Mouse (Mus musculus): ENCODE measurements around the gene Slc44a5. TPM values are rescaled to one million over a fixed set of nuclear protein-coding genes. Genes with fewer than 3 reads are reported as not detected.

Gene Slc44a5
- polyA plus RNA-seq, 1 experiment from 2014 or later = 0.56 TPM

- no peaks in the 10 kb centered on the region for H3K4me1 ChIP-seq (ENCODE audit: control insufficient read depth, insufficient read depth, low read length)
- no peaks in the 10 kb centered on the region for H3K36me3 ChIP-seq (ENCODE audit: control insufficient read depth, insufficient read depth, low read length)
- H3K4me2 ChIP-seq (ENCODE audit: low read depth, low read length) = no peak overlapping the region
- no peaks in the 10 kb centered on the region for H3K9me3 ChIP-seq (ENCODE audit: control insufficient read depth, low read length)
- H3K4me3 ChIP-seq (ENCODE audit: low read length) = no peak overlapping the region
- no peak for ATAC-seq
- H3K27ac ChIP-seq (ENCODE audit: low read length) = no peak overlapping the region
- no peaks in the 10 kb centered on the region for H3K27me3 ChIP-seq (replicated peaks; ENCODE audit: control insufficient read depth, insufficient read depth, low read length)
- no peak overlapping the region for H3K9ac ChIP-seq (ENCODE audit: low read depth, low read length)
Observed at GRCm38 (mm10) chr3:154257312-154257711, 284.1 kb downstream of the Slc44a5 start.

- no peaks in the 10 kb centered on the region for H3K9me3 ChIP-seq (ENCODE audit: control insufficient read depth, low read length)
- ATAC-seq = peak; percentile 90
Observed at GRCm38 (mm10) chr3:154268313-154268712, 295.1 kb downstream of the Slc44a5 start.

GRCm38 (mm10) chr3:154269757-154270366 lies 296.6 kb downstream of the Slc44a5 start:
- WGBS = 17% methylated on average over 19 of the region's 19 CpGs
- Histone ChIP-seq H3K4me1 (ENCODE audit: control insufficient read depth, insufficient read depth, low read length) (no peaks in the 10 kb centered on the region), H3K4me2 (ENCODE audit: low read depth, low read length) (peak overlapping the region; percentile 60), H3K27ac (ENCODE audit: low read length) (no peak overlapping the region), H3K9ac (ENCODE audit: low read depth, low read length) (no peak overlapping the region), H3K9me3 (ENCODE audit: control insufficient read depth, low read length) (no peaks in the 10 kb centered on the region), H3K27me3 (replicated peaks; ENCODE audit: control insufficient read depth, insufficient read depth, low read length) (no peaks in the 10 kb centered on the region; the same call in 1 of the 2 replicates), H3K4me3 (ENCODE audit: low read length) (no peak overlapping the region), H3K36me3 (ENCODE audit: control insufficient read depth, insufficient read depth, low read length) (no peaks in the 10 kb centered on the region)
- peak; percentile 66 for ATAC-seq

More at GRCm38 (mm10) chr3:154268313-154268712, 295.1 kb downstream of the Slc44a5 start:
- H3K27ac ChIP-seq (ENCODE audit: low read length) = no peak overlapping the region
- no peak overlapping the region for H3K9ac ChIP-seq (ENCODE audit: low read depth, low read length)
- no peaks in the 10 kb centered on the region for H3K36me3 ChIP-seq (ENCODE audit: control insufficient read depth, insufficient read depth, low read length)
- no peaks in the 10 kb centered on the region for H3K4me1 ChIP-seq (ENCODE audit: control insufficient read depth, insufficient read depth, low read length)
- no peak overlapping the region for H3K4me3 ChIP-seq (ENCODE audit: low read length)
- 69% methylated on average over 9 of the region's 9 CpGs for WGBS
- no peaks in the 10 kb centered on the region; the same call in 1 of the 2 replicates for H3K27me3 ChIP-seq (replicated peaks; ENCODE audit: control insufficient read depth, insufficient read depth, low read length)
- no peak overlapping the region for H3K4me2 ChIP-seq (ENCODE audit: low read depth, low read length)

GRCm38 (mm10) chr3:154274681-154275080 lies 301.4 kb downstream of the Slc44a5 start:
- no peaks in the 10 kb centered on the region; the same call in 1 of the 2 replicates for H3K27me3 ChIP-seq (replicated peaks; ENCODE audit: control insufficient read depth, insufficient read depth, low read length)
- no peak overlapping the region for H3K27ac ChIP-seq (ENCODE audit: low read length)
- no peak for ATAC-seq
- no peak overlapping the region for H3K4me2 ChIP-seq (ENCODE audit: low read depth, low read length)
- H3K4me3 ChIP-seq (ENCODE audit: low read length) = no peak overlapping the region
- no peaks in the 10 kb centered on the region for H3K36me3 ChIP-seq (ENCODE audit: control insufficient read depth, insufficient read depth, low read length)
- H3K4me1 ChIP-seq (ENCODE audit: control insufficient read depth, insufficient read depth, low read length) = no peaks in the 10 kb centered on the region
- H3K9ac ChIP-seq (ENCODE audit: low read depth, low read length) = no peak overlapping the region
- 58% methylated on average over 3 of the region's 3 CpGs for WGBS
- no peaks in the 10 kb centered on the region for H3K9me3 ChIP-seq (ENCODE audit: control insufficient read depth, low read length)

- Histone ChIP-seq H3K9me3 (ENCODE audit: control insufficient read depth, low read length) (no peaks in the 10 kb centered on the region), H3K9ac (ENCODE audit: low read depth, low read length) (no peak overlapping the region), H3K4me1 (ENCODE audit: control insufficient read depth, insufficient read depth, low read length) (no peaks in the 10 kb centered on the region), H3K4me2 (ENCODE audit: low read depth, low read length) (no peak overlapping the region), H3K4me3 (ENCODE audit: low read length) (no peak overlapping the region), H3K36me3 (ENCODE audit: control insufficient read depth, insufficient read depth, low read length) (no peaks in the 10 kb centered on the region), H3K27me3 (replicated peaks; ENCODE audit: control insufficient read depth, insufficient read depth, low read length) (no peaks in the 10 kb centered on the region), H3K27ac (ENCODE audit: low read length) (no peak overlapping the region)
- 37% methylated on average over 3 of the region's 3 CpGs for WGBS
- no peak for ATAC-seq
Observed at GRCm38 (mm10) chr3:154284260-154284659, 311.0 kb downstream of the Slc44a5 start.

- Histone ChIP-seq H3K9ac (ENCODE audit: low read depth, low read length) (no peak overlapping the region), H3K4me2 (ENCODE audit: low read depth, low read length) (no peak overlapping the region), H3K36me3 (ENCODE audit: control insufficient read depth, insufficient read depth, low read length) (no peaks in the 10 kb centered on the region), H3K4me1 (ENCODE audit: control insufficient read depth, insufficient read depth, low read length) (no peaks in the 10 kb centered on the region), H3K4me3 (ENCODE audit: low read length) (no peak overlapping the region), H3K9me3 (ENCODE audit: control insufficient read depth, low read length) (no peaks in the 10 kb centered on the region), H3K27ac (ENCODE audit: low read length) (no peak overlapping the region), H3K27me3 (replicated peaks; ENCODE audit: control insufficient read depth, insufficient read depth, low read length) (no peaks in the 10 kb centered on the region)
- no peak for ATAC-seq
- WGBS = 48% methylated on average over 4 of the region's 4 CpGs
Observed at GRCm38 (mm10) chr3:154285351-154285750, 312.1 kb downstream of the Slc44a5 start.

- H3K4me3 ChIP-seq (ENCODE audit: low read length) = no peak overlapping the region
Observed at GRCm38 (mm10) chr3:154287217-154287616, 314.0 kb downstream of the Slc44a5 start.

GRCm38 (mm10) chr3:154288429-154289069 lies 315.3 kb downstream of the Slc44a5 start:
- ATAC-seq = no peak
- Histone ChIP-seq H3K27me3 (replicated peaks; ENCODE audit: control insufficient read depth, insufficient read depth, low read length) (no peaks in the 10 kb centered on the region), H3K4me2 (ENCODE audit: low read depth, low read length) (no peak overlapping the region), H3K9ac (ENCODE audit: low read depth, low read length) (no peak overlapping the region), H3K36me3 (ENCODE audit: control insufficient read depth, insufficient read depth, low read length) (no peaks in the 10 kb centered on the region), H3K27ac (ENCODE audit: low read length) (no peak overlapping the region), H3K4me1 (ENCODE audit: control insufficient read depth, insufficient read depth, low read length) (no peaks in the 10 kb centered on the region), H3K9me3 (ENCODE audit: control insufficient read depth, low read length) (no peaks in the 10 kb centered on the region), H3K4me3 (ENCODE audit: low read length) (no peak overlapping the region)
- 79% methylated on average over 4 of the region's 4 CpGs for WGBS

More at GRCm38 (mm10) chr3:154287217-154287616, 314.0 kb downstream of the Slc44a5 start:
- no peak overlapping the region for H3K27ac ChIP-seq (ENCODE audit: low read length)
- 57% methylated on average over 2 of the region's 2 CpGs for WGBS
- ATAC-seq = no peak
- no peak overlapping the region for H3K4me2 ChIP-seq (ENCODE audit: low read depth, low read length)
- H3K4me1 ChIP-seq (ENCODE audit: control insufficient read depth, insufficient read depth, low read length) = no peaks in the 10 kb centered on the region
- no peak overlapping the region for H3K9ac ChIP-seq (ENCODE audit: low read depth, low read length)
- no peaks in the 10 kb centered on the region for H3K9me3 ChIP-seq (ENCODE audit: control insufficient read depth, low read length)
- no peaks in the 10 kb centered on the region for H3K36me3 ChIP-seq (ENCODE audit: control insufficient read depth, insufficient read depth, low read length)
- H3K27me3 ChIP-seq (replicated peaks; ENCODE audit: control insufficient read depth, insufficient read depth, low read length) = no peaks in the 10 kb centered on the region

- WGBS = 37% methylated on average over 2 of the region's 2 CpGs
- no peak for ATAC-seq
- Histone ChIP-seq H3K4me2 (ENCODE audit: low read depth, low read length) (no peak overlapping the region), H3K9me3 (ENCODE audit: control insufficient read depth, low read length) (no peaks in the 10 kb centered on the region), H3K9ac (ENCODE audit: low read depth, low read length) (no peak overlapping the region), H3K4me1 (ENCODE audit: control insufficient read depth, insufficient read depth, low read length) (no peaks in the 10 kb centered on the region), H3K27me3 (replicated peaks; ENCODE audit: control insufficient read depth, insufficient read depth, low read length) (no peaks in the 10 kb centered on the region), H3K36me3 (ENCODE audit: control insufficient read depth, insufficient read depth, low read length) (no peaks in the 10 kb centered on the region), H3K27ac (ENCODE audit: low read length) (no peak overlapping the region), H3K4me3 (ENCODE audit: low read length) (no peak overlapping the region)
Observed at GRCm38 (mm10) chr3:154290351-154290750, 317.1 kb downstream of the Slc44a5 start.

Measured in intestine, embryonic 16.5 days (tissue).